Mouse (Mus musculus): ENCODE results near the gene Epn2. TPM values are rescaled to one million over a fixed set of nuclear protein-coding genes. Genes with fewer than 3 reads are reported as not detected.
A peak's percentile ranks its signal among the peaks of the same experiment; 100 is the strongest.

The Epn2 gene
- polyA plus RNA-seq, 1 experiment from 2014 or later: 31.0 TPM

- peak overlapping the region; percentile 48 for H3K27ac ChIP-seq (replicated peaks)
- H3K9me3 ChIP-seq (replicated peaks): no peaks in the 10 kb centered on the region
- ATAC-seq (ENCODE audit: insufficient number of reproducible peaks, low FRiP score, low TSS enrichment, low read depth): no peak
Observed at GRCm38 (mm10) chr11:61564566-61564965, 14.9 kb downstream of the Epn2 start.

GRCm38 (mm10) chr11:61563939-61564338, 15.5 kb downstream of the Epn2 start:
- 75% methylated on average over 4 of the region's 4 CpGs for WGBS
- no peaks in the 10 kb centered on the region for H3K36me3 ChIP-seq
- no peak overlapping the region for H3K4me3 ChIP-seq (replicated peaks)
- H3K27ac ChIP-seq (replicated peaks): no peak overlapping the region
- H3K27me3 ChIP-seq: no peaks in the 10 kb centered on the region
- ATAC-seq (ENCODE audit: insufficient number of reproducible peaks, low FRiP score, low TSS enrichment, low read depth): no peak
- H3K4me1 ChIP-seq: peaks cover 35% of the 10 kb centered on the region
- no peak overlapping the region for H3K9ac ChIP-seq
- no peak overlapping the region for H3K4me2 ChIP-seq (replicated peaks)
- H3K9me3 ChIP-seq (replicated peaks): no peaks in the 10 kb centered on the region

More at GRCm38 (mm10) chr11:61564566-61564965, 14.9 kb downstream of the Epn2 start:
- Histone ChIP-seq H3K27me3 (no peaks in the 10 kb centered on the region), H3K9ac (no peak overlapping the region), H3K36me3 (no peaks in the 10 kb centered on the region), H3K4me1 (peaks cover 37% of the 10 kb centered on the region), H3K4me2 (replicated peaks) (no peak overlapping the region), H3K4me3 (replicated peaks) (no peak overlapping the region)
- WGBS: 67% methylated on average over 2 of the region's 2 CpGs

DNA sequence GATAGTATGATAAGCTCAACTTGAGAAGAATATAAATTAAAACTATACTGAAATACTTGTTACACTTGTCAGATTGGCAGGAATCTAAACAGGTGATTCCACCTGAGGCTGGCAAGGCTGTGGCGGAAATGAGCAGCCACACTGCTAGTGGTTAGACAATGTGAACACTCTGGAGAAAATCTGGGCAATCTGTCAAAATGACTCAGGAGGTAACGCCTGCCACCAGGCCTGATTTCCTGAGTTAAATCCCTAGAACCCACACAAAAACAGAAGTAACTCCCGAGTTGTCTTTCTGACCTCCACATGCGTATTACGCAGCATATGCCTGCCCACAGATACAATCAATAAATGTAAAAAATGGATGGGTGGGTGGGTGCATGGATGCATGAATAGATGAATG, 17.1 kb downstream of the Epn2 start:
- 57% methylated on average over 5 of the region's 5 CpGs for WGBS
- H3K27ac ChIP-seq (replicated peaks): no peak overlapping the region
- no peak for ATAC-seq (ENCODE audit: insufficient number of reproducible peaks, low FRiP score, low TSS enrichment, low read depth)

GRCm38 (mm10) chr11:61559572-61559971, 19.9 kb downstream of the Epn2 start:
- Histone ChIP-seq H3K9me3 (replicated peaks) (no peaks in the 10 kb centered on the region), H3K4me2 (replicated peaks) (no peak overlapping the region), H3K27me3 (no peaks in the 10 kb centered on the region), H3K36me3 (no peaks in the 10 kb centered on the region), H3K27ac (replicated peaks) (no peak overlapping the region), H3K9ac (no peak overlapping the region), H3K4me1 (peaks cover 24% of the 10 kb centered on the region), H3K4me3 (replicated peaks) (no peak overlapping the region)
- 83% methylated on average over 5 of the region's 5 CpGs for WGBS
- ATAC-seq (ENCODE audit: insufficient number of reproducible peaks, low FRiP score, low TSS enrichment, low read depth): no peak

More for the DNA sequence above, 17.1 kb downstream of the Epn2 start:
- H3K4me2 ChIP-seq (replicated peaks): no peak overlapping the region
- H3K9me3 ChIP-seq (replicated peaks): no peaks in the 10 kb centered on the region
- peaks cover 34% of the 10 kb centered on the region for H3K4me1 ChIP-seq
- H3K27me3 ChIP-seq: no peaks in the 10 kb centered on the region
- H3K9ac ChIP-seq: no peak overlapping the region
- no peaks in the 10 kb centered on the region for H3K36me3 ChIP-seq
- H3K4me3 ChIP-seq (replicated peaks): no peak overlapping the region

DNA sequence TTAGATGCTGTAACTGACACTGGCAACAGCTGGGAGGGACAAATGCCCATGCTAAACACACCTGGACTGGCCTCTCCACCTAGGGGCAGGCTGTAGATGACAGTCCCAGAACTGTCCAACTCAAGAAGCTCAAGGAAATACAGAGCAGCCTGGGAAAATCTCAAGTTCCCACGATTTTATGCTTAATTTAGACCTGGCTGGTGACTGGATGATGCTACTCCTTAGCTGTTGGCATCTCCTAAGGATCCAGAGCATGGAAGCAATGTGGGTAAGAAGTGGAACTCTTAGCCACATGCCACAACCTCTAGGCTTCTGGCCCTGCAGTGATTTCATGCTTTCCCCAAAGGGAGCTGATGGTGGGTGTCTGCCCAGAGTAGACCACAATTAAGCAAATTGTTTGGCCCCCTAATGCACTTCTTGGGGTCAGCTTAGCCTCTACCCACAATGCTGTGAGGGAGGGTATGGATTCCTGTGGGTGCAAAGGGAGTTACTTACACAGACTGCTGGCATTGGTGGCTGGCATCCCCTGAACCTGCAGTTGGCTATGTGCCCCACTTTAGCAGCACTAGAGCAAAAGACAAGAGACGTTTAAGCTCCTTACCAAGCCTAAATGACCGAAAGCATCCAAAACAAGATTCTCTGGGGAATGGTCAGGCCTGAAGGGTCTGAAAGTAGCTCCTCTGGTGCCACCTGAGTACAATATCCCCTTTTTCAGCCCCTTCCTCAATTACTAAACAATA, 26.3 kb downstream of the Epn2 start:
- WGBS: 62% methylated on average over 3 of the region's 3 CpGs
- H3K9ac ChIP-seq: no peak overlapping the region
- no peaks in the 10 kb centered on the region for H3K36me3 ChIP-seq
- no peak overlapping the region for H3K4me3 ChIP-seq (replicated peaks)
- H3K27ac ChIP-seq (replicated peaks): no peak overlapping the region
- ATAC-seq (ENCODE audit: insufficient number of reproducible peaks, low FRiP score, low TSS enrichment, low read depth): no peak; the same call in 1 of the 2 replicates
- no peaks in the 10 kb centered on the region for H3K27me3 ChIP-seq
- H3K4me2 ChIP-seq (replicated peaks): no peak overlapping the region
- H3K9me3 ChIP-seq (replicated peaks): no peaks in the 10 kb centered on the region
- peaks cover 11% of the 10 kb centered on the region; the same call in 1 of the 2 replicates for H3K4me1 ChIP-seq

- H3K9ac ChIP-seq: no peak overlapping the region
- H3K27ac ChIP-seq (replicated peaks): no peak overlapping the region
- peaks cover 11% of the 10 kb centered on the region; the same call in 1 of the 2 replicates for H3K4me1 ChIP-seq
Observed at GRCm38 (mm10) chr11:61550631-61551030, 28.9 kb downstream of the Epn2 start.

GRCm38 (mm10) chr11:61547710-61548109, 31.8 kb downstream of the Epn2 start:
- H3K4me3 ChIP-seq (replicated peaks): no peak overlapping the region

More at GRCm38 (mm10) chr11:61550631-61551030, 28.9 kb downstream of the Epn2 start:
- no peak for ATAC-seq (ENCODE audit: insufficient number of reproducible peaks, low FRiP score, low TSS enrichment, low read depth)
- Histone ChIP-seq H3K4me2 (replicated peaks) (no peak overlapping the region), H3K4me3 (replicated peaks) (no peak overlapping the region), H3K27me3 (no peaks in the 10 kb centered on the region), H3K36me3 (peaks cover 6% of the 10 kb centered on the region; the same call in 1 of the 2 replicates), H3K9me3 (replicated peaks) (no peaks in the 10 kb centered on the region)

DNA sequence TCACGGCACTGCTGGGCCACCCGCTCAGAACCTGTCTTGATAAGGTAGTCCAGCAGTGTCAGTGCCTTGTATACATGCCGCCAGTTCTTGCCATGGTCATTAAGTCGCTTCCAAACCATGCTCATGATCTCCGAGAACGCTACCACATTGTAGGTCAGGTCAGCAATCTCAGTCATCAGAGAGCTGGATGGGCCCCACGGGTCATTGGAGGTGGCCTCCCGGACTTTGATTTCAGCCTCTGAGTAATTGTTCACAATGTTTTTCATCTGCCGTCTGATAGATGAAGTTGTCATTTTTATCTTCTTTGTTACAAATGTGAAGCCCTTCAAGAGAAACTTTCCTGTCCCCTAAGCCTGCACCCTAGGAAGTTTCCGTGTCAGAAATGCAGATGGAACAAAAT, 33.0 kb downstream of the Epn2 start:
- Histone ChIP-seq H3K36me3 (peaks cover 12% of the 10 kb centered on the region), H3K4me3 (replicated peaks) (no peak overlapping the region), H3K27ac (replicated peaks) (no peak overlapping the region), H3K27me3 (no peaks in the 10 kb centered on the region), H3K4me1 (no peaks in the 10 kb centered on the region), H3K9me3 (replicated peaks) (no peaks in the 10 kb centered on the region), H3K9ac (no peak overlapping the region), H3K4me2 (replicated peaks) (no peak overlapping the region)
- no peak for ATAC-seq (ENCODE audit: insufficient number of reproducible peaks, low FRiP score, low TSS enrichment, low read depth)
- WGBS: 89% methylated on average over 10 of the region's 10 CpGs

More at GRCm38 (mm10) chr11:61547710-61548109, 31.8 kb downstream of the Epn2 start:
- WGBS: 87% methylated on average over 4 of the region's 4 CpGs
- H3K27ac ChIP-seq (replicated peaks): no peak overlapping the region
- peaks cover 12% of the 10 kb centered on the region for H3K36me3 ChIP-seq
- H3K27me3 ChIP-seq: no peaks in the 10 kb centered on the region
- H3K4me2 ChIP-seq (replicated peaks): no peak overlapping the region
- H3K9ac ChIP-seq: no peak overlapping the region
- ATAC-seq (ENCODE audit: insufficient number of reproducible peaks, low FRiP score, low TSS enrichment, low read depth): no peak
- H3K4me1 ChIP-seq: no peaks in the 10 kb centered on the region
- no peaks in the 10 kb centered on the region for H3K9me3 ChIP-seq (replicated peaks)

DNA sequence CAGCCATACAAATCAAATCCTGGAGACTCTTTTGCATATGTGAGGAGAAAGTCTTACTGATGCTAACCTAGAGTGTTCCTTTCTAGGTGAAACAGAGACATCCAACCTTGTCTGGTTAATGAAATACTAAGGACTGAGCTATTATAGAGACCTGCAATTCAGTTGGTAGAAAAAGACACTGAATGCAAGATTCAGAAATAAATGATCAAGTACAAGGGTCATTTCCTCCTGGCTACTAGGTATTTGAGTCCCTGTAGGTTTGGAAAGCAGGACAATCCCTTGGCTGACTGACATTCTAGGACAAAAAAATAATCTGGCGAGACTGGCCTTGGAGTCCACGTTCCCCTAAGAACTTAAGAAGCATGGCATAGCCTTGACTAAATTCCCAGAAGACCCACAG, 33.9 kb downstream of the Epn2 start:
- Histone ChIP-seq H3K27ac (replicated peaks) (no peak overlapping the region), H3K36me3 (peaks cover 12% of the 10 kb centered on the region), H3K4me1 (no peaks in the 10 kb centered on the region), H3K9ac (no peak overlapping the region), H3K9me3 (replicated peaks) (no peaks in the 10 kb centered on the region), H3K4me3 (replicated peaks) (no peak overlapping the region), H3K27me3 (no peaks in the 10 kb centered on the region), H3K4me2 (replicated peaks) (no peak overlapping the region)
- 91% methylated on average over 2 of the region's 2 CpGs for WGBS
- ATAC-seq (ENCODE audit: insufficient number of reproducible peaks, low FRiP score, low TSS enrichment, low read depth): no peak

DNA sequence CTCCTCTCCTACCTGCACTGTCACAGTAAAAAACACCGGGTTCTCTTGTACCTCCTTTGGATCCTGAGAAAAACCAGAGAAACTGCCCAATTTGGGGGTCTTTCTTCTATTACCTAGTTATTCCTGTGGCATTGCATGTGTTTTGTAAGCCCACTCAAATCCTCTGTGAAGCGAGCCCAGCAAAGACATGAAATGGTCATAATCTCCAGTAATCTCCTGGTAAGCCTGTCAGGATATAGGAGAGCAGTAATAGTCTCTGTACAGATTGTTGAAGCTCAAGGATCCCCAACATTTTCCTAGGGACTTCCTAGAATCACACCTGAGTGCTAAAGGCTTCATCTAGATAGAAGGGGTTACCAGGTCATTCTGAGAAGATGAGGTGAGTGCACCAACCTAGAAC, 38.4 kb downstream of the Epn2 start:
- H3K27ac ChIP-seq (replicated peaks): no peak overlapping the region
- no peaks in the 10 kb centered on the region for H3K4me1 ChIP-seq
- H3K9ac ChIP-seq: no peak overlapping the region
- WGBS: 79% methylated on average over 2 of the region's 2 CpGs
- no peaks in the 10 kb centered on the region for H3K27me3 ChIP-seq
- H3K4me3 ChIP-seq (replicated peaks): no peak overlapping the region
- H3K9me3 ChIP-seq (replicated peaks): no peaks in the 10 kb centered on the region
- H3K4me2 ChIP-seq (replicated peaks): no peak overlapping the region
- peaks cover 21% of the 10 kb centered on the region for H3K36me3 ChIP-seq
- ATAC-seq (ENCODE audit: insufficient number of reproducible peaks, low FRiP score, low TSS enrichment, low read depth): no peak

- no peak for ATAC-seq (ENCODE audit: insufficient number of reproducible peaks, low FRiP score, low TSS enrichment, low read depth)
- no peaks in the 10 kb centered on the region for H3K27me3 ChIP-seq
- WGBS: 70% methylated on average over 7 of the region's 7 CpGs
- no peak overlapping the region for H3K4me2 ChIP-seq (replicated peaks)
- no peaks in the 10 kb centered on the region for H3K9me3 ChIP-seq (replicated peaks)
- no peak overlapping the region for H3K4me3 ChIP-seq (replicated peaks)
- H3K9ac ChIP-seq: no peak overlapping the region
- peaks cover 17% of the 10 kb centered on the region for H3K36me3 ChIP-seq
- no peaks in the 10 kb centered on the region for H3K4me1 ChIP-seq
- H3K27ac ChIP-seq (replicated peaks): no peak overlapping the region
Observed at GRCm38 (mm10) chr11:61540642-61541041, 38.8 kb downstream of the Epn2 start.

DNA sequence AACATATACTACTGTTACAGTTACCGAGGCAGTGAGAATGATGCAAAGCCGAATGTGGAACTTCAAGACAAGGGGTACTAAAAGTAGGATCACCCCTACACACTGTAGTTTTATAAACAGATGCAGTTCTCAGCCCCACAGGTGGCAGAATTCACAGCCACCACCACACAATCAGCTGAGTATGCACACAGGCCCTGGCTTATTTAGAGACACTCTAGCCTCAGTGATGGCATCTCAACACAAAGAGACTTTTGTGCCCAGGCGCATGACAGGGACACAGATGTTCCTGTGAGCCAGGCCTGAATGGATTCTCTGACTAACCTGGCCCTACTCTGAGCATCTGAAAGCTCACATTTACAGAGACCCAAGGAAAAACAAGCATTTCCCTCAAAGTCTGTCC, 42.1 kb downstream of the Epn2 start:
- Histone ChIP-seq H3K4me2 (replicated peaks) (no peak overlapping the region), H3K4me3 (replicated peaks) (no peak overlapping the region), H3K36me3 (0 out of 2 replicates have a peak, but pooled peaks cover 17% of the 10 kb centered on the region), H3K9me3 (replicated peaks) (no peaks in the 10 kb centered on the region), H3K9ac (no peak overlapping the region), H3K4me1 (no peaks in the 10 kb centered on the region), H3K27me3 (no peaks in the 10 kb centered on the region), H3K27ac (replicated peaks) (no peak overlapping the region; the same call in 1 of the 2 replicates)
- 66% methylated on average over 3 of the region's 3 CpGs for WGBS
- no peak for ATAC-seq (ENCODE audit: insufficient number of reproducible peaks, low FRiP score, low TSS enrichment, low read depth)
